Mouse (Mus musculus): ENCODE measurements around the gene Gpd1. TPM values are rescaled to one million over a fixed set of nuclear protein-coding genes. Genes with fewer than 3 reads are reported as not detected.
"Not testable (repeated sequence)": the region's sequence is repeated elsewhere in the genome, so short reads cannot be mapped to it uniquely, and the experiment has no call there.

The Gpd1 gene
- total RNA-seq, 2 experiments from 2014 or later: 0.26 TPM; not detected in 1

GRCm38 (mm10) chr15:99716814-99717213, 501 bp upstream of the Gpd1 start:
- ATAC-seq (ENCODE audit: poor library complexity, severe bottlenecking): no peak

- ATAC-seq (ENCODE audit: poor library complexity, severe bottlenecking): no peak
Measured at GRCm38 (mm10) chr15:99718461-99719021, 1.2 kb downstream of the Gpd1 start.

GRCm38 (mm10) chr15:99719865-99720264, 2.5 kb downstream of the Gpd1 start:
- no peak for ATAC-seq (ENCODE audit: poor library complexity, severe bottlenecking)

- ATAC-seq (ENCODE audit: poor library complexity, severe bottlenecking): no peak
Measured at GRCm38 (mm10) chr15:99721921-99722743, 4.8 kb downstream of the Gpd1 start.

- ATAC-seq (ENCODE audit: poor library complexity, severe bottlenecking): no peak
Measured at GRCm38 (mm10) chr15:99723120-99723514, 5.8 kb downstream of the Gpd1 start.

- ATAC-seq (ENCODE audit: poor library complexity, severe bottlenecking): peak; percentile 28
Measured at GRCm38 (mm10) chr15:99723515-99724291, 6.4 kb downstream of the Gpd1 start.

GRCm38 (mm10) chr15:99724292-99725021, 7.1 kb downstream of the Gpd1 start:
- no peak for ATAC-seq (ENCODE audit: poor library complexity, severe bottlenecking)

- ATAC-seq (ENCODE audit: poor library complexity, severe bottlenecking): peak; percentile 87
Measured at GRCm38 (mm10) chr15:99725341-99726155, 8.2 kb downstream of the Gpd1 start, which contains the start of gene Cox14. Cox14 (plus strand) TSS chr15:99725618.

- ATAC-seq (ENCODE audit: poor library complexity, severe bottlenecking): no peak
Measured at GRCm38 (mm10) chr15:99726549-99726948, 9.2 kb downstream of the Gpd1 start.

GRCm38 (mm10) chr15:99727039-99727438, 9.7 kb downstream of the Gpd1 start:
- ATAC-seq (ENCODE audit: poor library complexity, severe bottlenecking): not testable (repeated sequence)

- ATAC-seq (ENCODE audit: poor library complexity, severe bottlenecking): no peak
Measured at GRCm38 (mm10) chr15:99727525-99727924, 10.2 kb downstream of the Gpd1 start.

- no peak for ATAC-seq (ENCODE audit: poor library complexity, severe bottlenecking)
Measured at GRCm38 (mm10) chr15:99728211-99728610, 10.9 kb downstream of the Gpd1 start.

GRCm38 (mm10) chr15:99729056-99729783, 11.9 kb downstream of the Gpd1 start:
- no peak for ATAC-seq (ENCODE audit: poor library complexity, severe bottlenecking)

GRCm38 (mm10) chr15:99731167-99731566, 13.9 kb downstream of the Gpd1 start:
- ATAC-seq (ENCODE audit: poor library complexity, severe bottlenecking): no peak

GRCm38 (mm10) chr15:99731678-99732077, 14.4 kb downstream of the Gpd1 start:
- ATAC-seq (ENCODE audit: poor library complexity, severe bottlenecking): no peak

- no peak for ATAC-seq (ENCODE audit: poor library complexity, severe bottlenecking)
Measured at GRCm38 (mm10) chr15:99733186-99733585, 15.9 kb downstream of the Gpd1 start.

GRCm38 (mm10) chr15:99735631-99736030, 18.3 kb downstream of the Gpd1 start:
- no peak for ATAC-seq (ENCODE audit: poor library complexity, severe bottlenecking)

- ATAC-seq (ENCODE audit: poor library complexity, severe bottlenecking): no peak
Measured at GRCm38 (mm10) chr15:99736675-99737074, 19.4 kb downstream of the Gpd1 start.

- no peak for ATAC-seq (ENCODE audit: poor library complexity, severe bottlenecking)
Measured at GRCm38 (mm10) chr15:99740229-99740628, 22.9 kb downstream of the Gpd1 start.

Measured in megakaryocyte, adult 5-6 weeks (primary cell).